Mouse (Mus musculus) right cerebral cortex, postnatal 14 days (tissue): ENCODE measurements at regions not wholly inside any gene's neighbourhood (a gene's known extent, or its start where the extent isn't known, plus 50 kb on each side); places are given as distances from the start of the nearest gene placed in this dataset.

ENCODE experiments used
- DNase-seq: peaks from one replicate; pipeline ENCODE4 v3.0.0; 2022

DNA sequence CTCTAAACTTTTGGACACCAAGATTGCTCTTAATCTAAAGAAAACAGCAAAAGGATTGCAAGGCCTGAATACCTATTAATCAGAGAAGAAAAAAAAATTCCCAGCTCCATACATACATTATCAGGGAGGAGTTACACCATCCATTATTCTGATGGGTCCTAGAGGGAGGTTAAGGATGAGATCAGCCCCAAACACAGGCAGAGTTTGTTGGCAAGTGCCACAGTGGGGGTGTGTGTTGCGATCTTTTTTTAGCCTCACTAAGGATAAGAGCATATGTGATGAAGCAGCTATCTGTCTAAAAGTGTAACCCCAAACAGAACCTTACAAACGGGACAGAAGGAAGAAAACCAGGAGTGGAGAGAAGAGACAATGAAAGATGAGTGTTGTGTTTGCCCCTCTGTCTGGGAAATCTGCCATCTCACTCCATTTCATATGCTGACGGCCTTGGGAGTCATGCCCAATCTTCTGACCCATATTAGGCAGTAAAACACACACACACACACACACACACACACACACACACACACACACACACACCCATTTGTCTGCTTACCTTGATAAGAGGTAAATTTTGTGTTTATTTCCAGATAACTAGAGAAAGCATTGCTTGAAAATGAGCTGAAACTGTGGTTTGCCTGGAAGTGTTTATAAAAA is 61.4 kb upstream of the Adamts9 start:
- DNase-seq, result no peak

DNA sequence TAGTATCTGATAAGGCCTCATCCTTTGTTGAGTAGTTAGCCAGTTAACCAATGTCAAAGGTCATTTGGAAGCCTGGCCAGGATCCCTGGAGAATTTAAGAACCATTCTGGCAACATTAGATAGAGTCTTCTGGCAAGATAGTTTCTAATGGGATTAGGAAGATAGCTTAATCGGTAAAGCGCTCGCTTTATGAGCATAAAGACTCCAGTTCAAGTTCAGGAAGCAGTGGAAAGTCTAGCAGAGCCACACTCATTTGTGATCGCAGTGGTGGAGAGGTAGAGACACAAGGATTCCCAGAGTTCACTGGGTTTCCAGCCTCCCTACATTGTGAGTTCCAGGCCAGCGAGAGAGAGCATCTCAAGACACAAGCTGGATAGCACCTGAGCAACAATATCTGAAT is 60.5 kb upstream of the Adamts9 start:
- DNase-seq, result no peak

DNA sequence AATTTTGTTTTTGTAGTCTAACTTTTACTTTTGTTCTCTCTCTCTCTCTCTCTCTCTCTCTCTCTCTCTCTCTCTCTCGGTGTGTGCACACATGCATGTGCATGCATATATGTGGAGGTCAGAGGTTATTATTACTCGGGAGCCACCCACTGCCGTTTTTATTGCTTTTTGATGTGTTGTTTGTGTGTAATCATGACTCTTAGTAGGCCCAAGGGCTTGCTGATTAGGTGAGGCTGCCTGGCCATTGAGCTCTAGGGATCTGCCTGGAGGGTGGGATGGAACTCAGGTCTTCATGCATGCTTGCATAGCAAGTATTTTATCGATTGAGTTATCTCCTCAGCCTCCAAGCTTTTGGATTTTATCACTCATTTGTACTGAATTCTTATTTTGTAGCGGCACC is 50.4 kb upstream of the Adamts9 start:
- DNase-seq, result no peak
